Mouse (Mus musculus) heart, adult 2 months (tissue): Measurements from ENCODE around the gene Cdc42ep4.

Source experiments
- CTCF ChIP-seq: fragments of 200-600 bp; IDR thresholded peaks from 2 replicates; pipeline ENCODE4 v1.8.1; 2022; ENCODE audit warnings: antibody characterized with exemption, mild to moderate bottlenecking, moderate library complexity
- EP300 ChIP-seq: fragments of 200-500 bp; IDR thresholded peaks from 2 replicates; pipeline ENCODE4 v1.6.1; 2011; ENCODE audit warnings: low read depth, low read length, control low read depth; ENCODE audit not compliant: insufficient read depth
- POLR2A ChIP-seq: fragments of 200-500 bp; IDR thresholded peaks from 2 replicates; pipeline ENCODE4 v1.6.1; 2011; ENCODE audit warnings: mild to moderate bottlenecking, low read depth, low read length, control low read depth; ENCODE audit not compliant: insufficient read depth

GRCm38 (mm10) chr11:113789101-113789500, 37.4 kb upstream of the Cdc42ep4 start:
- TF ChIP-seq CTCF (no peak), EP300 (no peak), POLR2A (no peak)
